Mouse (Mus musculus) adrenal gland, adult 8-10 months (tissue): ENCODE measurements at regions not wholly inside any gene's neighbourhood (a gene's known extent, or its start where the extent isn't known, plus 50 kb on each side); places are given as distances from the start of the nearest gene placed in this dataset.
A peak's percentile ranks its signal among the peaks of the same experiment; 100 is the strongest.

Experiments
- DNase-seq: peaks from one replicate; pipeline ENCODE4 v3.0.0; 2022

GRCm38 (mm10) chr12:107769801-107770515, 233.4 kb downstream of the Bcl11b start:
- DNase-seq = no peak

GRCm38 (mm10) chr12:107770516-107770836, 232.9 kb downstream of the Bcl11b start:
- DNase-seq = no peak

GRCm38 (mm10) chr12:107771325-107771724, 232.1 kb downstream of the Bcl11b start:
- DNase-seq = no peak

- no peak for DNase-seq
These were observed 231.6 kb downstream of the Bcl11b start for GRCm38 (mm10) chr12:107771809-107772208.

GRCm38 (mm10) chr12:107778046-107778445, 225.4 kb downstream of the Bcl11b start:
- no peak for DNase-seq

GRCm38 (mm10) chr12:107779306-107780057, 223.9 kb downstream of the Bcl11b start:
- no peak for DNase-seq

- no peak for DNase-seq
These were observed 221.3 kb downstream of the Bcl11b start for GRCm38 (mm10) chr12:107782147-107782546.

- no peak for DNase-seq
These were observed 219.6 kb downstream of the Bcl11b start for GRCm38 (mm10) chr12:107783831-107784230.

- no peak for DNase-seq
These were observed 213.6 kb downstream of the Bcl11b start for GRCm38 (mm10) chr12:107789818-107790217.

- no peak for DNase-seq
These were observed 203.1 kb downstream of the Bcl11b start for GRCm38 (mm10) chr12:107800296-107800695.

GRCm38 (mm10) chr12:107807634-107808033, 195.8 kb downstream of the Bcl11b start:
- no peak for DNase-seq

- no peak for DNase-seq
These were observed 195.2 kb downstream of the Bcl11b start for GRCm38 (mm10) chr12:107808158-107808715.

GRCm38 (mm10) chr12:107811231-107811630, 192.2 kb downstream of the Bcl11b start:
- no peak for DNase-seq

- peak; percentile 38 for DNase-seq
These were observed 190.7 kb downstream of the Bcl11b start for GRCm38 (mm10) chr12:107812549-107813335.

- no peak for DNase-seq
These were observed 188.5 kb downstream of the Bcl11b start for GRCm38 (mm10) chr12:107814926-107815325.

- DNase-seq = no peak
These were observed 179.5 kb downstream of the Bcl11b start for GRCm38 (mm10) chr12:107823768-107824394.

GRCm38 (mm10) chr12:107825921-107826320, 177.5 kb downstream of the Bcl11b start:
- no peak for DNase-seq

- DNase-seq = no peak
These were observed 171.8 kb downstream of the Bcl11b start for GRCm38 (mm10) chr12:107831400-107832128.

- no peak for DNase-seq
These were observed 170.4 kb downstream of the Bcl11b start for GRCm38 (mm10) chr12:107833001-107833400.

- DNase-seq = no peak
These were observed 168.9 kb downstream of the Bcl11b start for GRCm38 (mm10) chr12:107834512-107834911.

GRCm38 (mm10) chr12:107837741-107838140, 165.7 kb downstream of the Bcl11b start:
- DNase-seq = no peak

GRCm38 (mm10) chr12:107844631-107845030, 158.8 kb downstream of the Bcl11b start:
- DNase-seq = no peak
